Mouse (Mus musculus): ENCODE measurements at regions not wholly inside any gene's neighbourhood (a gene's known extent, or its start where the extent isn't known, plus 50 kb on each side); places are given as distances from the start of the nearest gene placed in this dataset.

GRCm38 (mm10) chr7:95784523-95784922 lies 386.5 kb upstream of the Tenm4 start:
- no peak for TF ChIP-seq ZMIZ1 (IDR thresholded peaks at IDR 0.05; ENCODE audit: low read depth, low read length)
- TF ChIP-seq MYC (IDR thresholded peaks at IDR 0.05; ENCODE audit: low read depth, low read length), result no peak
- no peak for TF ChIP-seq MAX (IDR thresholded peaks at IDR 0.05; ENCODE audit: low read length)
- TF ChIP-seq E2F4 (IDR thresholded peaks at IDR 0.05; ENCODE audit: borderline replicate concordance, low read depth, low read length), result no peak
- no peak for TF ChIP-seq MYB (IDR thresholded peaks at IDR 0.05; ENCODE audit: low read depth, low read length)
- TF ChIP-seq KAT2A (conservative IDR thresholded peaks at IDR 0.05; ENCODE audit: low read depth, low read length), result no peak
- no peak for TF ChIP-seq CHD1 (IDR thresholded peaks at IDR 0.05; ENCODE audit: low read depth, low read length)
- no peaks in the 10 kb centered on the region for H3K36me3 ChIP-seq (ENCODE audit: control insufficient read depth in 1 of 2, insufficient read depth in 2 of 2, low read length in 2 of 2)
- no peaks in the 10 kb centered on the region for H3K79me2 ChIP-seq (ENCODE audit: control insufficient read depth, insufficient read depth, low read length, poor library complexity)
- no peak overlapping the region for H3K9ac ChIP-seq (ENCODE audit: control insufficient read depth, low read depth, low read length, poor library complexity, severe bottlenecking)
- no peak for DNase-seq (ENCODE audit: low read depth, low spot score)
- no peak overlapping the region for H3K4me3 ChIP-seq (ENCODE audit: control insufficient read depth in 1 of 2, insufficient read depth in 1 of 2, low read depth in 2 of 2, low read length in 2 of 2)
- H3K9me3 ChIP-seq (replicated peaks; ENCODE audit: insufficient read depth, low read length), result no peaks in the 10 kb centered on the region
- H3K27me3 ChIP-seq (ENCODE audit: control insufficient read depth in 1 of 2, insufficient read depth in 2 of 2, low read length in 2 of 2), result no peaks in the 10 kb centered on the region
- no peak overlapping the region for H3K27ac ChIP-seq (ENCODE audit: control insufficient read depth, low read depth, low read length)
- H3K4me1 ChIP-seq (ENCODE audit: control insufficient read depth in 1 of 2, insufficient read depth in 2 of 2, low read length in 2 of 2), result no peaks in the 10 kb centered on the region

- no peak for TF ChIP-seq CTCF (IDR thresholded peaks at IDR 0.05 in 2 of 3, conservative IDR thresholded peaks at IDR 0.05 in 1 of 3; ENCODE audit: control insufficient read depth in 1 of 3, insufficient read depth in 1 of 3, low read depth in 2 of 3, low read length in 3 of 3, poor library complexity in 1 of 3, severe bottlenecking in 1 of 3)
- no peaks in the 10 kb centered on the region for H3K27me3 ChIP-seq (ENCODE audit: control insufficient read depth in 1 of 2, insufficient read depth in 2 of 2, low read length in 2 of 2)
- H3K36me3 ChIP-seq (ENCODE audit: control insufficient read depth in 1 of 2, insufficient read depth in 2 of 2, low read length in 2 of 2), result no peaks in the 10 kb centered on the region
- H3K4me3 ChIP-seq (ENCODE audit: control insufficient read depth in 1 of 2, insufficient read depth in 1 of 2, low read depth in 2 of 2, low read length in 2 of 2), result no peak overlapping the region
- H3K4me1 ChIP-seq (ENCODE audit: control insufficient read depth in 1 of 2, insufficient read depth in 2 of 2, low read length in 2 of 2), result no peaks in the 10 kb centered on the region
- H3K79me2 ChIP-seq (ENCODE audit: control insufficient read depth, insufficient read depth, low read length, poor library complexity), result no peaks in the 10 kb centered on the region
- no peaks in the 10 kb centered on the region for H3K9me3 ChIP-seq (replicated peaks; ENCODE audit: insufficient read depth, low read length)
- H3K27ac ChIP-seq (ENCODE audit: control insufficient read depth, low read depth, low read length), result no peak overlapping the region
- no peak overlapping the region for H3K9ac ChIP-seq (ENCODE audit: control insufficient read depth, low read depth, low read length, poor library complexity, severe bottlenecking)
- DNase-seq (ENCODE audit: low read depth, low spot score), result no peak
These were observed 383.5 kb upstream of the Tenm4 start for GRCm38 (mm10) chr7:95787543-95787942.

- no peak for DNase-seq (ENCODE audit: low read depth, low spot score)
- no peak overlapping the region for H3K9ac ChIP-seq (ENCODE audit: control insufficient read depth, low read depth, low read length, poor library complexity, severe bottlenecking)
- H3K36me3 ChIP-seq (ENCODE audit: control insufficient read depth in 1 of 2, insufficient read depth in 2 of 2, low read length in 2 of 2), result no peaks in the 10 kb centered on the region
- no peak overlapping the region for H3K4me3 ChIP-seq (ENCODE audit: control insufficient read depth in 1 of 2, insufficient read depth in 1 of 2, low read depth in 2 of 2, low read length in 2 of 2)
- H3K27ac ChIP-seq (ENCODE audit: control insufficient read depth, low read depth, low read length), result no peak overlapping the region
- no peaks in the 10 kb centered on the region for H3K79me2 ChIP-seq (ENCODE audit: control insufficient read depth, insufficient read depth, low read length, poor library complexity)
- H3K9me3 ChIP-seq (replicated peaks; ENCODE audit: insufficient read depth, low read length), result no peaks in the 10 kb centered on the region
- H3K4me1 ChIP-seq (ENCODE audit: control insufficient read depth in 1 of 2, insufficient read depth in 2 of 2, low read length in 2 of 2), result no peaks in the 10 kb centered on the region
- TF ChIP-seq SMC3 (IDR thresholded peaks at IDR 0.05; ENCODE audit: low read depth, low read length), result no peak
- no peak for TF ChIP-seq GABPA (IDR thresholded peaks at IDR 0.05; ENCODE audit: low read depth, low read length)
- TF ChIP-seq RCOR1 (IDR thresholded peaks at IDR 0.05; ENCODE audit: low read depth, low read length), result no peak
- TF ChIP-seq CTCF (IDR thresholded peaks at IDR 0.05 in 2 of 3, conservative IDR thresholded peaks at IDR 0.05 in 1 of 3; ENCODE audit: control insufficient read depth in 1 of 3, insufficient read depth in 1 of 3, low read depth in 2 of 3, low read length in 3 of 3, poor library complexity in 1 of 3, severe bottlenecking in 1 of 3), result no peak
- no peak for TF ChIP-seq CHD2 (IDR thresholded peaks at IDR 0.05; ENCODE audit: low read length)
- TF ChIP-seq TAL1 (IDR thresholded peaks at IDR 0.05; ENCODE audit: low read length), result no peak
- TF ChIP-seq MAZ (IDR thresholded peaks at IDR 0.05; ENCODE audit: low read depth, low read length), result no peak
- TF ChIP-seq ZNF384 (IDR thresholded peaks at IDR 0.05; ENCODE audit: low read depth, low read length), result no peak
- H3K27me3 ChIP-seq (ENCODE audit: control insufficient read depth in 1 of 2, insufficient read depth in 2 of 2, low read length in 2 of 2), result no peaks in the 10 kb centered on the region
These were observed 383.1 kb upstream of the Tenm4 start for GRCm38 (mm10) chr7:95787951-95788350.
